Mouse (Mus musculus): ENCODE measurements at regions not wholly inside any gene's neighbourhood (a gene's known extent, or its start where the extent isn't known, plus 50 kb on each side); places are given as distances from the start of the nearest gene placed in this dataset.

- DNase-seq (ENCODE audit: extremely low spot score in 1 of 2, low spot score in 2 of 2) = no peak
- intact Hi-C loops (cut with DNase I) = no loop called here
These were observed 52.3 kb upstream of the Ptgfr start for GRCm38 (mm10) chr3:151889738-151890137.
